16 mouse cellular contexts compared by ENCODE assay signal in the genomic region with DNA sequence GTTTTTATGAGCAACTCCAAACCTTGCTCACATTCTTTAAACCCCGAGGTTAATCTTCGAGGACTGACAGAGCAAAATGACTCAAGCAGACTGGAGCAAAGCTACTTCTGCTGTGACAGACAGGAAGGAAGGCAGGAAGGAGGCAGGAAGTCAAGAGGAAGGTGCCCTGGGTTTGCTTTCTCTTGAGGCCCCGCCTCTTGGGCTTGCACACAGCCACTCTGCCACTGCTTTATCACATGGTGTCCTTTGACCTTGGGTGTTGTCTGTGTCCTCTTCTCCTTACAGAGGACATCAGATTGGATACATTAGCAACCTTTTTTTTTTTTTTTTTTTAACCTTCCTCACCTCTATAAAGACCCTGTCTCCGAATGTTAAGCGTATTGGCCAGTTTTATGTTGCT. TPM values are rescaled to one million over a fixed set of nuclear protein-coding genes. Genes with fewer than 3 reads are reported as not detected.
DNase-seq lines count a peak whose midpoint lies in the region; ATAC-seq and TF ChIP-seq lines count a peak whose summit lies in the region.
"Had no signal": no experiment of that assay in that cellular context is flagged by ENCODE, and none has a peak within 500 bp of the region (broad histone marks: within the 10 kb centered on the region; RNA-seq: fewer than 3 reads in every experiment).

No protein-coding gene starts in this region.

- WGBS in lung, postnatal 0 days, result 66% methylated on average over 5 of the region's 5 CpGs
- 35% methylated on average over 5 of the region's 5 CpGs for WGBS in liver, embryonic 16.5 days (ENCODE audit: insufficient replicate concordance)
- 83% methylated on average over 5 of the region's 5 CpGs for WGBS in limb, embryonic 10.5 days

- H3K4me1 ChIP-seq in lung, postnatal 0 days (ENCODE audit: insufficient read depth, low read depth, low read length), result no peaks in the 10 kb centered on the region
- H3K4me1 ChIP-seq in liver, embryonic 16.5 days (ENCODE audit: control insufficient read depth, low read depth, low read length), result peaks cover 10% of the 10 kb centered on the region; the same call in 1 of the 2 replicates
- peaks cover 15% of the 10 kb centered on the region for H3K4me1 ChIP-seq in limb, embryonic 10.5 days
- H3K4me1 ChIP-seq: heart, embryonic 15.5 days; hindbrain, embryonic 15.5 days had no signal

- H3K27ac ChIP-seq in lung, postnatal 0 days (ENCODE audit: low read length), result no peak overlapping the region
- 0 out of 2 replicates have a peak overlapping the region, but pooled peaks have one; percentile 21 for H3K27ac ChIP-seq in liver, embryonic 16.5 days (ENCODE audit: low read length)
- no peak overlapping the region for H3K27ac ChIP-seq in limb, embryonic 10.5 days
- H3K27ac ChIP-seq: heart, embryonic 15.5 days; hindbrain, embryonic 15.5 days had no signal

- ATAC-seq in lung, postnatal 0 days, result peak; percentile 11; the same call in 1 of the 2 replicates
- ATAC-seq in granulocyte monocyte progenitor cell, adult 5-6 weeks (replicated peaks; ENCODE audit: poor library complexity, severe bottlenecking), result peak; percentile 89
- ATAC-seq in liver, embryonic 16.5 days (ENCODE audit: low read depth), result peak; percentile 68
- ATAC-seq: Patski had no signal

- TF ChIP-seq EP300 in lung, postnatal 0 days (IDR thresholded peaks at IDR 0.05), result no peak

- no peaks in the 10 kb centered on the region for H3K36me3 ChIP-seq in lung, postnatal 0 days (ENCODE audit: insufficient read depth, low read length)
- no peaks in the 10 kb centered on the region for H3K36me3 ChIP-seq in liver, embryonic 16.5 days (ENCODE audit: control insufficient read depth, insufficient read depth)
- no peaks in the 10 kb centered on the region for H3K36me3 ChIP-seq in limb, embryonic 10.5 days
- H3K36me3 ChIP-seq: heart, embryonic 15.5 days; hindbrain, embryonic 15.5 days had no signal

- H3K9me3 ChIP-seq in lung, postnatal 0 days (ENCODE audit: low read length), result no peaks in the 10 kb centered on the region
- H3K9me3 ChIP-seq in liver, embryonic 16.5 days (replicated peaks; ENCODE audit: control insufficient read depth, low read length), result no peaks in the 10 kb centered on the region
- no peaks in the 10 kb centered on the region for H3K9me3 ChIP-seq in limb, embryonic 10.5 days (replicated peaks)
- H3K9me3 ChIP-seq: heart, embryonic 15.5 days; hindbrain, embryonic 15.5 days had no signal

- no peak for TF ChIP-seq CTCF in lung, postnatal 0 days (IDR thresholded peaks at IDR 0.05)

- intact Hi-C loops in left cerebral cortex, postnatal 14 days (cut with DNase I), result no loop called here

- H3K4me3 ChIP-seq in lung, postnatal 0 days (ENCODE audit: low read depth, low read length), result no peak overlapping the region
- H3K4me3 ChIP-seq in liver, embryonic 16.5 days (ENCODE audit: low read depth, low read length), result no peak overlapping the region
- H3K4me3 ChIP-seq in limb, embryonic 10.5 days, result no peak overlapping the region
- H3K4me3 ChIP-seq: heart, embryonic 15.5 days; hindbrain, embryonic 15.5 days had no signal

- no peak overlapping the region for H3K4me2 ChIP-seq in lung, postnatal 0 days (replicated peaks; ENCODE audit: low read depth, low read length)
- no peak overlapping the region for H3K4me2 ChIP-seq in liver, embryonic 16.5 days (ENCODE audit: low read depth, low read length)
- H3K4me2 ChIP-seq: heart, embryonic 15.5 days; hindbrain, embryonic 15.5 days had no signal

- no peak for DNase-seq in lung, postnatal 0 days (ENCODE audit: low spot score)
- DNase-seq in lung, postnatal 25 days (ENCODE audit: low spot score), result no peak
- peak; percentile 21 to 26 for DNase-seq in thymus, postnatal 36 days
- DNase-seq in limb, embryonic 10.5 days (ENCODE audit: low spot score), result no peak
- no peak for DNase-seq in left cerebral cortex, postnatal 14 days (ENCODE audit: low spot score in 2 of 2)
- DNase-seq in layer of hippocampus, postnatal 14 days (ENCODE audit: low spot score in 2 of 2), result no peak
- DNase-seq: adrenal gland, adult 8-10 months; cerebellum, postnatal 14 days; gastrocnemius, postnatal 25 days; kidney, postnatal 25 days; right cerebral cortex, postnatal 4 days had no signal

- no peak overlapping the region for H3K9ac ChIP-seq in lung, postnatal 0 days (replicated peaks; ENCODE audit: low read depth)
- no peak overlapping the region for H3K9ac ChIP-seq in liver, embryonic 16.5 days (ENCODE audit: low read depth, low read length)
- H3K9ac ChIP-seq: heart, embryonic 15.5 days; hindbrain, embryonic 15.5 days had no signal

- H3K27me3 ChIP-seq in lung, postnatal 0 days (replicated peaks; ENCODE audit: insufficient read depth, low read length), result no peaks in the 10 kb centered on the region
- no peaks in the 10 kb centered on the region for H3K27me3 ChIP-seq in liver, embryonic 16.5 days (ENCODE audit: control insufficient read depth, insufficient read depth, low read depth, low read length)
- H3K27me3 ChIP-seq in limb, embryonic 10.5 days (ENCODE audit: low read depth, poor library complexity, severe bottlenecking), result no peaks in the 10 kb centered on the region
- H3K27me3 ChIP-seq: heart, embryonic 15.5 days; hindbrain, embryonic 15.5 days; Patski had no signal

RNA-seq across cellular contexts. Expression of a gene that starts 25.0 kb away (rescaled TPM):
- 21.5 and 23.2 TPM in 2 replicates for polyA plus RNA-seq in lung, postnatal 0 days (2015; fragmentation: Nextera tagmentation; extraction: Ambion mirVana)
- total RNA-seq in granulocyte monocyte progenitor cell, adult 5-6 weeks (2014; fragmentation: Nextera tagmentation), result 7.8 and 13.1 TPM in 2 replicates
- total RNA-seq in granulocyte monocyte progenitor cell, adult 5-6 weeks (2017), result 4.7 and 5.6 TPM in 2 replicates
- polyA plus RNA-seq in liver, embryonic 16.5 days (2015; fragmentation: Nextera tagmentation; extraction: Ambion mirVana), result 22.7 and 25.6 TPM in 2 replicates
- 1.8 and 3.0 TPM in 2 replicates for polyA plus RNA-seq in limb, embryonic 10.5 days (2016; fragmentation: Nextera tagmentation; extraction: Ambion mirVana)
- 1 to 10 TPM; 6.8 to 8.0 TPM for total RNA-seq in left cerebral cortex, postnatal 14 days (2021)
- total RNA-seq in layer of hippocampus, postnatal 14 days (2021), result 1 to 10 TPM; 5.9 to 6.5 TPM

Comparison
In these comparisons a context has a peak if more than half of its experiments do, and no peak if none do; other contexts are left out.
1. ATAC-seq: peak in every context shown above with its lines; median percentile 89 in granulocyte monocyte progenitor cell, adult 5-6 weeks; 68 in liver, embryonic 16.5 days; 11 in lung, postnatal 0 days.
2. DNase-seq: peak in thymus, postnatal 36 days (2 of 2); none in lung, postnatal 0 days (single experiment), lung, postnatal 25 days (single experiment), limb, embryonic 10.5 days (single experiment), left cerebral cortex, postnatal 14 days (0 of 2) and layer of hippocampus, postnatal 14 days (0 of 2).